Mouse (Mus musculus): ENCODE data around the gene Polr1c.

DNA sequence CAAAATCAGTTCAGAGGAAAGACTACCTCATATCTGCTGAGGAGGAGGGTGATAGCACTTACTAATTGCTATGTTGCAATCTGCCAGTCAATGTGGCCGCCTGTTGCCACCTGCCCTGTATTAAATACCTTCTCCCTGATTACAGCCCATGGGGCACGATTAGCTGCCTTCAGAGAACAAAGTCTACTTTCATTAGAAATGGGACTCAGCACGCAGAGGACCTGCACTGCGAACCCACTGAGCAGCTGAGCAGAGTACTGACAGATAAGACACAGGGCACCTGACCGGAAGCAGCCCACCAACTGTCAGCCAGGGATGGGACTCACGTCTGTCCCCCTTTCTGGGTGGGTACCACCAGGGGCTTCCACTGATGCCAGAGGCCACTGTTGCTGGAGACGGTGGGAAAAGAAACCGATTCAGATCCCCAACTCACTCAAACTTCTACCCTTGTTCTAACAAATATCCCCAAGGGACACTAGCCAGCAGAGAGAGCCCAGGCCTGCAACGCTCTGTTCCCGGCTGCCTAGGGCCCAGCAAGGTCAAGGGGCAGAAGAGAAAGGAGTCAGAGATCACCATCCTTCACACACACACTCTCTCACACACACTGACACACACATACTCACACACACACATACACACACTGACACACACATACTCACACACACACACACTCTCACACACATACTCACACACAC, 20.3 kb upstream of the Polr1c start:
- TF ChIP-seq CTCF (IDR thresholded peaks at IDR 0.05; ENCODE audit: low read depth, low read length) (no peak), GATA1 (IDR thresholded peaks at IDR 0.05; ENCODE audit: borderline replicate concordance, low read length) (no peak), GATA2 (IDR thresholded peaks at IDR 0.05; ENCODE audit: borderline replicate concordance, low read depth, low read length) (no peak), TAL1 (conservative IDR thresholded peaks at IDR 0.05; ENCODE audit: low read depth, low read length) (no peak), POLR2AphosphoS5 (IDR thresholded peaks at IDR 0.05; ENCODE audit: insufficient replicate concordance, low read depth, low read length) (no peak)
